Mouse (Mus musculus): ENCODE results near the gene Gm45716.

Gene Gm45716

DNA sequence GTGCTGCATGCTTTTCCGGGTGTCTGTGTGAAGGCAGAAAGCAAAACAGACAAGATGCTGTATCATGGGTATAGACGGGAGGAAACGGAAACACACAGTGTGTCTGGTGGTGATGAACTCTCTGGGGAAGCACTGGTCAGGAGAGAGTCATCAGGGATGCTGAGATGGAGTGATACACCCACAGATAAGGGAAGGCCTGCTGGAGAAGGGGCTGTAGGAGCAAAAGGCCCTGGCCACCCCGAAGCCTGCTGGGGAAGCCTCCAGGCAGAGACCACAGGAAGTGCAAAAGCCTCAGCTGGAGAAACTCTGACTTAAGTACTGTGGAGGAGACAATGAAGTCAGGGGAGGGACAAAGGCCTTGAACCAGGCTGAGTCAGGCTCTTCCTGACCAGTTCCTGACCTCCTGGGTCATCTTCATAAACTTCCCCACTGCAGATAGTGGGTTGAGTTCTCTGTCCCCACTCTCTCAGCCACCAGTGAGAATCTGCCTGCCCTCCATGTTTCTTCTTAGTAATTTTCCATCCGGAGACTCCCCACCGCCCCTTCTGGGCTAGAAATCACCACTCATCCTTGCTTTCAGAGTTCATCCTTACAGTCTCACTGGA is 99.2 kb downstream of the Gm45716 start:
- no peak for DNase-seq

DNA sequence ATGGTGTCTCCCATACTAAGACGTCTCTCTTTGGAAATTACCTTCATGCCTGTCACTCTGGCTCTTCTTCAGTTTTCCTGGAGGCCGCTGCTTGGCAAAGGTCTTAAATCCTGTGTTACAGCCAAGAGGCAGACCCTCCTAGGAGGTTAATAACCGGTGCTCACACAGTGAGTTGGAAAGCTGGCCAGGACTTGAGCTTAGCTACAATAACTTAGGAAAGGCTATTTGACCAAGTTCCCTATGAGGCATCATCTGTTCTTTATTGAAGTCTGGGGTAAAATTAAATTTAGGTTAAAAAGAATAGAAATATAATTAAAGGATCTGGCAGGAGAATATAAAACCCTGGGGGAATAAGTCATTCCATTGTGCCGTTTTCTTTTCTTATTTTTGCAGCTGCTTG is 103.7 kb downstream of the Gm45716 start:
- no peak for DNase-seq

DNA sequence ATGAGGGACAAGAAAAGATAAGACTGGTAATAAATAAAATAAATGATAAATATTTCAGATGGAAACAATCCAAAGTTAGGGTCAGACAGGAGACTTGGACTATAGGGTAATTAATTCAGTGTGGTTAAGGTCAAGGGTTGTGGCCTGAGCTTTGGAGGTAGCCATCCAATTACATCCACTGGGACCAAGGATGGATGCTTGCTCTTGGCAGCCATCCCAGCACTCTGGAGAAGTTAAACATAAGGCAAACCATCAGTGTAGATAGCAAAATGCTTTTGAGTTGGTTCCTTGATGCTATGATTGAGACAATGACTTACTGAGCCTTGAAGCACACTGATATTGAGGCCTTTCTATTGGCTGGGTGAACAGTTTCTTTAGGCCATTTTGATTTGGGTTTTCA is 105.3 kb downstream of the Gm45716 start:
- DNase-seq, result no peak

GRCm38 (mm10) chr11:90294622-90295021 is 107.1 kb downstream of the Gm45716 start:
- no peak for DNase-seq
